Mouse (Mus musculus) kidney, adult 2 months (tissue): ENCODE measurements around the gene Ifnk.

ENCODE experiments used
- CTCF ChIP-seq: fragments of 200-500 bp; conservative IDR thresholded peaks from 2 replicates; pipeline ENCODE4 v1.5.1; 2011; ENCODE audit warnings: low read depth, mild to moderate bottlenecking, control low read depth, low read length, moderate library complexity, mixed read lengths; ENCODE audit not compliant: insufficient read depth, insufficient read length
- POLR2A ChIP-seq: fragments of 200-500 bp; IDR thresholded peaks from one replicate; pipeline ENCODE4 v1.6.1; 2011; ENCODE audit warnings: low read depth, low read length, control low read depth

DNA sequence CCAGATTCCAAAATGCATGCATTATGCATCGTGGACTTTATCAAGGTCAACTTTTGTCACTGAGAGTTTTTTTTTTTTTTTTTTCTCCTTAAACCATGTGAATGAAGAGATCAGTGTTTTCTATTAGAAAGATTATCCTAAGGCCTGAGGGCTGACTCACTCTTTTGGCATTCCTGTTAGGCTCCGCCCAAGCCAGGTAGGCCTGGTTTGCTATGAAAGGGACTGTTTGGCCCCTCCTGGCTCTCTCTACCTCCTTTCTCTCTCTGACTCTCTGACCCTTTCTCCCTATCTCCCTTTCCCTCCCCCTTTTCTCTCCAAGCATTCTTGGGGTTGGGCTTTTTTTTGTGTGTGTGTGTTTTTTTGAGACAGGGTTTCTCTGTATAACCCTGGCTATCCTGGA lies 23.7 kb downstream of the Ifnk start:
- TF ChIP-seq CTCF = no peak
- TF ChIP-seq POLR2A = no peak
